Mouse (Mus musculus) adrenal gland, adult 8-10 months (tissue): ENCODE measurements around the gene Ifih1. TPM values are rescaled to one million over a fixed set of nuclear protein-coding genes. Genes with fewer than 3 reads are reported as not detected.

Source experiments
- DNase-seq: peaks from one replicate; pipeline ENCODE4 v3.0.0; 2022
- total RNA-seq, 4 experiments: library from RNA; stranded (reverse); gene quantifications; 2 replicates each; pipeline ENCODE4 v1.2.4; 2022

Gene Ifih1
- total RNA-seq, 4 experiments from 2014 or later = 11.9 to 13.4 (median 12.8) TPM

DNA sequence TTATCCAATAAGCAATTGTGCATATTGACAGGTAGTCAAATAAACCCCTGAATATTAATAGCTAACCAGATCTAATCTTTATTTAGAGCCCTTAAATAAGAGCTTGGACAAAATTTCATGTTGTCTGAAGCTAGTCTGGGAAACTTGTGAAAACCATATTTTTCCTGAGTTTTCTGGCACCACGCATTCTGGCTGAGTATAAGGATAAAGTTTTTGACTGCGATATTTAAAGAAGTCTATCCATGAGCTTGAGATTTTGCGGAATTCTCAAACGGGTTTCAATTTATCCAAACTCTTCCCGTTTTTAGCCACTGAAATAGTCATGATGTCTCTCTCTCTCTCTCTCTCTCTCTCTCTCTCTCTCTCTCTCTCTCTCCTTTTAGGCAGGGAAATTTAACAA is 98.0 kb downstream of the Ifih1 start:
- no peak for DNase-seq

Other genes starting within 250 kb of the Ifih1 start
- 1 to 10 TPM; 1.3 to 3.5 (median 2.3) TPM for gene Dpp4, start 234.0 kb downstream of the Ifih1 start, total RNA-seq
- gene Gcg, start 162.6 kb downstream of the Ifih1 start, total RNA-seq = not detected
- 1 to 10 TPM; 2.2 to 4.0 (median 2.9) TPM for gene Fap, start 72.2 kb downstream of the Ifih1 start, total RNA-seq
- gene Gca, start 18.0 kb upstream of the Ifih1 start, total RNA-seq = 1 to 10 TPM; 2.8 to 7.5 (median 3.5) TPM